Mouse (Mus musculus) midbrain, postnatal 0 days (tissue): ENCODE measurements around the gene Prtn3. TPM values are rescaled to one million over a fixed set of nuclear protein-coding genes. Genes with fewer than 3 reads are reported as not detected.
"Not testable (repeated sequence)": the region's sequence is repeated elsewhere in the genome, so short reads cannot be mapped to it uniquely, and the experiment has no call there.

Experiments
- ATAC-seq: fragments of 200-750 bp; cut with Nextera tagmentation; 2 replicates; pipeline ENCODE4 v1.8.0; 2017; ENCODE audit warnings: moderate number of reproducible peaks, mild to moderate bottlenecking, moderate TSS enrichment, moderate library complexity; ENCODE audit not compliant: low FRiP score
- DNase-seq: peaks from one replicate; pipeline ENCODE4 v3.0.0-alpha.2; 2015; ENCODE audit warnings: low spot score
- H3K27ac ChIP-seq: fragments of 300-500 bp; sonication (generic); 2 replicates; pipeline ENCODE4 v1.5.1; 2014; ENCODE audit warnings: low read depth, mild to moderate bottlenecking, low read length, mixed read lengths
- H3K27me3 ChIP-seq: fragments of 300-500 bp; sonication (generic); 2 replicates; pipeline ENCODE4 v1.6.1; 2014; ENCODE audit warnings: low read length, control low read depth, mixed read lengths; ENCODE audit not compliant: insufficient read depth
- H3K36me3 ChIP-seq: fragments of 300-500 bp; sonication (generic); 2 replicates; pipeline ENCODE4 v1.6.1; 2014; ENCODE audit warnings: low read length, control low read depth, mixed read lengths; ENCODE audit not compliant: insufficient read depth
- H3K4me1 ChIP-seq: fragments of 300-500 bp; sonication (generic); 2 replicates; pipeline ENCODE4 v1.6.1; 2014; ENCODE audit warnings: mild to moderate bottlenecking, control low read depth, antibody characterized with exemption, low read length, mixed read lengths; ENCODE audit not compliant: insufficient read depth
- H3K4me2 ChIP-seq: fragments of 300-500 bp; sonication (generic); 2 replicates; pipeline ENCODE4 v1.6.1; 2014; ENCODE audit warnings: low read depth, mild to moderate bottlenecking, low read length, mixed read lengths; ENCODE audit not compliant: poor library complexity, severe bottlenecking
- H3K4me3 ChIP-seq: fragments of 300-500 bp; sonication (generic); 2 replicates; pipeline ENCODE4 v1.5.1; 2014; ENCODE audit warnings: low read depth, mild to moderate bottlenecking, low read length, moderate library complexity
- H3K9ac ChIP-seq: fragments of 300-500 bp; sonication (generic); replicated peaks from 2 replicates; pipeline ENCODE4 v1.6.1; 2014; ENCODE audit warnings: mild to moderate bottlenecking, low read length, moderate library complexity, mixed read lengths; ENCODE audit not compliant: poor library complexity, severe bottlenecking
- H3K9me3 ChIP-seq: fragments of 300-500 bp; sonication (generic); 2 replicates; pipeline ENCODE4 v1.6.1; 2016; ENCODE audit warnings: low read length, control low read depth
- CTCF ChIP-seq: IDR thresholded peaks from 2 replicates; pipeline ENCODE4 v1.5.1; 2016; ENCODE audit warnings: antibody characterized with exemption, mild to moderate bottlenecking
- WGBS: fragments of 180-500 bp; shearing (Covaris S2); extraction: QIAGEN DNeasy Blood & Tissue Kit; methylation state at CpG from one replicate; pipeline ENCODE4 v1.1.7; 2014; 5-methylcytosine and 5-hydroxymethylcytosine counted together
- polyA plus RNA-seq: library from polyadenylated mRNA; unstranded; fragments of >200 nt; fragmentation: Nextera tagmentation; extraction: Ambion mirVana; gene quantifications from 2 replicates; pipeline ENCODE4 v1.2.1, GENCODE M21; 2015
- total RNA-seq: library from RNA; depleted of rRNA; stranded (reverse); fragments of >200 nt; gene quantifications from 2 replicates; pipeline ENCODE4 v1.2.3, GENCODE M21; 2014

The Prtn3 gene
- total and polyA plus RNA-seq, 2 experiments from 2014 or later = 7.5 to 11.7 TPM

GRCm38 (mm10) chr10:79892451-79893118, 18.3 kb downstream of the Prtn3 start:
- DNase-seq = peak; percentile 70
- not testable (repeated sequence) for H3K27ac ChIP-seq, H3K4me1 ChIP-seq, H3K4me3 ChIP-seq, H3K27me3 ChIP-seq, H3K9ac ChIP-seq, H3K4me2 ChIP-seq, H3K9me3 ChIP-seq
- peak; percentile 82 for TF ChIP-seq CTCF
- WGBS = 47% methylated on average over 22 of the region's 22 CpGs
- 0 out of 2 replicates have a peak, but pooled peaks have one; percentile 55 for ATAC-seq
- peaks cover 28% of the 10 kb centered on the region for H3K36me3 ChIP-seq

- Histone ChIP-seq H3K4me3 (no peak overlapping the region), H3K4me2 (no peak overlapping the region), H3K4me1 (no peaks in the 10 kb centered on the region), H3K9ac (no peak overlapping the region), H3K27me3 (no peaks in the 10 kb centered on the region), H3K9me3 (no peaks in the 10 kb centered on the region), H3K36me3 (peaks cover 31% of the 10 kb centered on the region), H3K27ac (no peak overlapping the region)
- ATAC-seq (no peak), DNase-seq (no peak)
- 85% methylated on average over 15 of the region's 16 CpGs for WGBS
- TF ChIP-seq CTCF = no peak
These were observed 22.0 kb downstream of the Prtn3 start for GRCm38 (mm10) chr10:79896306-79896705.

- ATAC-seq (no peak), DNase-seq (no peak)
- Histone ChIP-seq H3K27ac (no peak overlapping the region), H3K4me1 (no peaks in the 10 kb centered on the region), H3K36me3 (peaks cover 31% of the 10 kb centered on the region), H3K4me3 (no peak overlapping the region), H3K9me3 (no peaks in the 10 kb centered on the region), H3K9ac (no peak overlapping the region), H3K27me3 (no peaks in the 10 kb centered on the region), H3K4me2 (no peak overlapping the region)
- 93% methylated on average over 13 of the region's 13 CpGs for WGBS
- TF ChIP-seq CTCF = no peak
These were observed 22.5 kb downstream of the Prtn3 start for GRCm38 (mm10) chr10:79896814-79897213.

- Histone ChIP-seq H3K9me3 (no peaks in the 10 kb centered on the region), H3K36me3 (peaks cover 35% of the 10 kb centered on the region), H3K27me3 (no peaks in the 10 kb centered on the region), H3K4me2 (no peak overlapping the region), H3K4me1 (no peaks in the 10 kb centered on the region), H3K9ac (no peak overlapping the region), H3K27ac (no peak overlapping the region), H3K4me3 (no peak overlapping the region)
- ATAC-seq (no peak), DNase-seq (no peak)
- 56% methylated on average over 20 of the region's 20 CpGs for WGBS
- TF ChIP-seq CTCF = no peak
These were observed 23.3 kb downstream of the Prtn3 start for GRCm38 (mm10) chr10:79897316-79898245.

- 0 out of 2 replicates have a peak overlapping the region, but pooled peaks have one; percentile 13 for H3K9ac ChIP-seq
- no peaks in the 10 kb centered on the region for H3K9me3 ChIP-seq
- no peak overlapping the region for H3K4me2 ChIP-seq
- H3K27ac ChIP-seq = 0 out of 2 replicates have a peak overlapping the region, but pooled peaks have one; percentile 3
- 15% methylated on average over 2 of the region's 2 CpGs for WGBS
- H3K36me3 ChIP-seq = peaks cover 33% of the 10 kb centered on the region
- peak; percentile 73 for DNase-seq
- no peak overlapping the region for H3K4me3 ChIP-seq
- H3K4me1 ChIP-seq = no peaks in the 10 kb centered on the region
- peak; percentile 59; the same call in 1 of the 2 replicates for ATAC-seq
- H3K27me3 ChIP-seq = no peaks in the 10 kb centered on the region
- peak; percentile 69 for TF ChIP-seq CTCF
These were observed 26.7 kb downstream of the Prtn3 start for GRCm38 (mm10) chr10:79900951-79901410.
